Mouse (Mus musculus) activated CD4-positive, CD25-positive, alpha-beta regulatory T cell, adult 9 weeks (primary cell): Measurements from ENCODE around the gene Wipf1. TPM values are rescaled to one million over a fixed set of nuclear protein-coding genes. Genes with fewer than 3 reads are reported as not detected.

Experiments used
- polyA plus RNA-seq: library from polyadenylated mRNA; unstranded; fragments of 100-300 nt; shearing (Covaris generic); gene quantifications from one replicate; pipeline ENCODE4 v1.2.1, GENCODE M21; 2017

Wipf1 gene
- polyA plus RNA-seq: 153 TPM

DNA sequence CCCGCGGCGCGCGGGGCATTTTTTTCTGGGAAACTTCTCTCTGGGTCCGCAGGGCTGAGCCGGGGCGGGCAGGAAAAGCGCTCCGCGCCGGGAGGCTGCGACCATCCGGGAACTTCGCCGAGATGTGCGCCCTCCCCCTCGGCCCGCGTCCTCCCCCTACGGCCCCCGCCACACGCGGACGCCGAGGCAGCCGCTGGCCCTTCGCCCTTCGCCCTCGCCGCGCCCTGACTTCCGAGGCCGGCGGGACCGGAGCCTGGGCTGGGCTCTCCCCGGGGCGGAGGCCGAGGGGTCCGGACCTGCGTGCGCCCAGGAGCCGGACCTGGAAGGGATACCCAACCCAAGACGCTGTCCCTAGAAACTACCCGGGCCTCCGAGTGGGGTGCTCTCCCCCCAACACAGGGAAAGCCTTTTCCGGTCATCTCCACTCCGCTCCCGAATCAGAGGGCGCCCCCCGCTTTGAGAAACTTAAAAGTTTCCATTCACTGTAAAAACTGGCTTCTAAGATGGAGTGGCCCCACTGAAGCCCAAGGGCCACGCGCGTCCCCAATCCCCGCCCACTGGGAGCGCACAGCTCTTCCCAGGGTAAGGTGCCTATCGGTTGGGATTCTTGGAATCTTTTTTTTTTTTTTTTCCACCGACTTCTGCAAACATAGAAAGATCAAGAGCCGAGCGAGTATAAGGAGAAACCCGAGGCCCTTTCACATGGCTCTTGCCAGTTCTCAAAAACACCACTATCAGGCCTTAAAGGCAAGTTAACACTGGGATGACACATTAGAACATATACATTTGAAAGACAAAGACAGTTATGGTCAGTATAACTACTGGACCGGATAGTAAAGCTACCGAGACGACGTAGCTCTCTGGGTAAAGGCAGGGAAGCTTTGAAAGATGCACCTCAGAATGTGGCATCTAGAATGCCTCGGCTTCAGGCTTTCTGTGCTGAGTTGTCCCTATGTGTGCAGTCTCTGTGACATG lies at the start of gene Wipf1:
Gene Wipf1 (minus strand): TSS at position 379 of the 975 bp plus-strand sequence.

DNA sequence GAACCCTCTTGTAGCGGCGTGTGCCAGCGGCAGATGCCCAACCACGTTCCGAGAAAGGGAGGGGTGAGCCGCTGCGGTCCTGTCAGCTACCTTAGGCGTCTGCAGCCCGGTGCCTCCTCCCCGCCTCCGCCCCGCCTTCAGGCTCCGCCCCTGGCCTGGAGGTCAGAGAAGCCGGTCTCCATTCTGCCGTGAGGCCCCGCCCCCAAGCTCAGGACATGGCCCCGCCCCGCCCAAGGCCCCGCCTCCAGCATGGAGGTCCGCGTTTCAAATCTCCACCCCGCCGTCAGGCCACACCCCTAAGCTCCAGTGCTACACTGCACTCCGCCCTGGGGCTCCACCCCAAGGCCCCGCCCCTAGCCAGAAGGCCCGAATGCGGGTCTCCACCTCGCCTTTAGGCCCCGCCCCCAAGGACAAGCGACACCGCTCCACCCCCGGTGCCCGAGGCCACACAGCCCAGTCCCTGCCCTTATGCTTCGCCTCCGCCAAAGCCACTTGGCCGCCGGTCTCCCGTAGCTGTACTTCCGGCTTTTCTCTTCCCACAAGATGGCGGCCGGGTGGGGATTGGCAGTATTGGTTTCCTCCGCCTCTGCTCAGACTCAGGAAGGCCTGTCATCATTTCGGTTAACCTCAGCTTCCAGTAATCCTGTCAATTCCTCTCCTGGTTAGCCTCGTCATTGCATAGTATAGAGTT lies 143.0 kb downstream of the Wipf1 start, which contains the start of gene Gpr155:
Gene Gpr155 (minus strand): TSS at position 217 of the 691 bp plus-strand sequence.

Other genes starting within 250 kb of the Wipf1 start
- gene Scrn3, start 217.1 kb downstream of the Wipf1 start, polyA plus RNA-seq: 13.2 TPM
- gene Cir1, start 217.0 kb downstream of the Wipf1 start, polyA plus RNA-seq: 33.4 TPM
- 30.5 TPM for gene Gpr155, start 143.2 kb downstream of the Wipf1 start, polyA plus RNA-seq
- gene Chrna1, start 50.6 kb upstream of the Wipf1 start, polyA plus RNA-seq: not detected
- 0.72 TPM for gene Chn1, start 245.6 kb upstream of the Wipf1 start, polyA plus RNA-seq